Mouse (Mus musculus) neural tube, embryonic 15.5 days (tissue): ENCODE data around the gene 1700086D15Rik. TPM values are rescaled to one million over a fixed set of nuclear protein-coding genes. Genes with fewer than 3 reads are reported as not detected.

ENCODE experiments used
- ATAC-seq: fragments of 200-750 bp; cut with Nextera tagmentation; 2 replicates; pipeline ENCODE4 v1.8.0; 2017; ENCODE audit warnings: mild to moderate bottlenecking, moderate TSS enrichment, moderate library complexity; ENCODE audit not compliant: low FRiP score
- H3K27ac ChIP-seq: fragments of 300-500 bp; sonication (generic); replicated peaks from 2 replicates; pipeline ENCODE4 v1.5.1; 2015; ENCODE audit warnings: mild to moderate bottlenecking, inconsistent platforms
- H3K27me3 ChIP-seq: fragments of 300-500 bp; sonication (generic); replicated peaks from 2 replicates; pipeline ENCODE4 v1.6.1; 2015; ENCODE audit warnings: inconsistent platforms
- H3K36me3 ChIP-seq: fragments of 300-500 bp; sonication (generic); 2 replicates; pipeline ENCODE4 v1.6.1; 2015; ENCODE audit warnings: inconsistent platforms
- H3K4me1 ChIP-seq: fragments of 300-500 bp; sonication (generic); 2 replicates; pipeline ENCODE4 v1.6.1; 2015; ENCODE audit warnings: inconsistent platforms
- H3K4me2 ChIP-seq: fragments of 300-500 bp; sonication (generic); 2 replicates; pipeline ENCODE4 v1.6.1; 2015; ENCODE audit warnings: inconsistent platforms, mild to moderate bottlenecking, moderate library complexity
- H3K4me3 ChIP-seq: fragments of 300-500 bp; sonication (generic); replicated peaks from 2 replicates; pipeline ENCODE4 v1.5.1; 2015; ENCODE audit warnings: mild to moderate bottlenecking, inconsistent platforms
- H3K9ac ChIP-seq: fragments of 300-500 bp; sonication (generic); replicated peaks from 2 replicates; pipeline ENCODE4 v1.6.1; 2015; ENCODE audit warnings: mild to moderate bottlenecking, inconsistent platforms
- H3K9me3 ChIP-seq: fragments of 300-500 bp; sonication (generic); replicated peaks from 2 replicates; pipeline ENCODE4 v1.6.1; 2016; ENCODE audit warnings: inconsistent platforms
- WGBS: fragments of 180-500 bp; shearing (Covaris S2); methylation state at CpG from one replicate; pipeline ENCODE4 v1.1.7; 2015; ENCODE audit warnings: mixed read lengths; 5-methylcytosine and 5-hydroxymethylcytosine counted together
- polyA plus RNA-seq: library from polyadenylated mRNA; unstranded; fragments of >200 nt; fragmentation: Nextera tagmentation; extraction: Ambion mirVana; gene quantifications from 2 replicates; pipeline ENCODE4 v1.2.1, GENCODE M21; 2015

The 1700086D15Rik gene
- 0.14 and 0.22 TPM in 2 replicates for polyA plus RNA-seq

GRCm38 (mm10) chr11:65159791-65160190 is at the start of gene 1700086D15Rik:
TSS of gene 1700086D15Rik (minus strand) at chr11:65159891.
- 89% methylated on average over 5 of the region's 5 CpGs for WGBS
- ATAC-seq = no peak
- H3K4me2 ChIP-seq = peak within 1 kb of the TSS; percentile 86; the same call in 1 of the 2 replicates

GRCm38 (mm10) chr11:65209441-65209840 is 49.8 kb upstream of the 1700086D15Rik start:
- Histone ChIP-seq H3K9me3 (no peaks in the 10 kb centered on the region), H3K9ac (no peak overlapping the region), H3K27me3 (no peaks in the 10 kb centered on the region), H3K4me2 (no peak overlapping the region), H3K4me3 (no peak overlapping the region), H3K36me3 (no peaks in the 10 kb centered on the region), H3K27ac (no peak overlapping the region), H3K4me1 (no peaks in the 10 kb centered on the region)
- no peak for ATAC-seq
- 62% methylated on average over 6 of the region's 6 CpGs for WGBS

More at GRCm38 (mm10) chr11:65159791-65160190, at the start of gene 1700086D15Rik:
- H3K4me3 ChIP-seq = no peak within 1 kb of the TSS
- H3K4me1 ChIP-seq = peaks cover 24% of the 10 kb centered on the region
- H3K27me3 ChIP-seq = no peaks in the 10 kb centered on the region
- no peak within 1 kb of the TSS for H3K9ac ChIP-seq
- H3K36me3 ChIP-seq = no peaks in the 10 kb centered on the region
- H3K27ac ChIP-seq = no peak within 1 kb of the TSS
- H3K9me3 ChIP-seq = no peaks in the 10 kb centered on the region

GRCm38 (mm10) chr11:65205306-65205705 is 45.6 kb upstream of the 1700086D15Rik start:
- 58% methylated on average over 5 of the region's 5 CpGs for WGBS
- Histone ChIP-seq H3K27ac (no peak overlapping the region), H3K9me3 (no peaks in the 10 kb centered on the region), H3K27me3 (no peaks in the 10 kb centered on the region), H3K4me3 (no peak overlapping the region), H3K4me1 (no peaks in the 10 kb centered on the region), H3K9ac (no peak overlapping the region), H3K36me3 (no peaks in the 10 kb centered on the region), H3K4me2 (no peak overlapping the region)
- ATAC-seq = no peak

GRCm38 (mm10) chr11:65204651-65205050 is 45.0 kb upstream of the 1700086D15Rik start:
- H3K27ac ChIP-seq = no peak overlapping the region
- H3K27me3 ChIP-seq = no peaks in the 10 kb centered on the region
- 76% methylated on average over 13 of the region's 13 CpGs for WGBS
- no peaks in the 10 kb centered on the region for H3K36me3 ChIP-seq
- H3K4me3 ChIP-seq = no peak overlapping the region
- H3K9ac ChIP-seq = no peak overlapping the region
- ATAC-seq = no peak
- no peaks in the 10 kb centered on the region for H3K9me3 ChIP-seq
- H3K4me1 ChIP-seq = no peaks in the 10 kb centered on the region
- no peak overlapping the region for H3K4me2 ChIP-seq

GRCm38 (mm10) chr11:65203020-65203419 is 43.3 kb upstream of the 1700086D15Rik start:
- Histone ChIP-seq H3K4me2 (no peak overlapping the region), H3K36me3 (no peaks in the 10 kb centered on the region), H3K9me3 (no peaks in the 10 kb centered on the region), H3K4me1 (no peaks in the 10 kb centered on the region), H3K27ac (no peak overlapping the region), H3K27me3 (no peaks in the 10 kb centered on the region), H3K9ac (no peak overlapping the region), H3K4me3 (no peak overlapping the region)
- ATAC-seq = no peak
- WGBS = 79% methylated on average over 1 of the region's 1 CpGs

- Histone ChIP-seq H3K36me3 (no peaks in the 10 kb centered on the region), H3K4me2 (no peak overlapping the region), H3K4me1 (no peaks in the 10 kb centered on the region), H3K9ac (no peak overlapping the region), H3K9me3 (no peaks in the 10 kb centered on the region), H3K4me3 (no peak overlapping the region), H3K27me3 (no peaks in the 10 kb centered on the region), H3K27ac (no peak overlapping the region)
- ATAC-seq = no peak
- WGBS = 71% methylated on average over 5 of the region's 5 CpGs
Observed at GRCm38 (mm10) chr11:65202236-65202635, 42.5 kb upstream of the 1700086D15Rik start.

- Histone ChIP-seq H3K9ac (no peak overlapping the region), H3K4me3 (no peak overlapping the region), H3K27me3 (no peaks in the 10 kb centered on the region), H3K4me2 (no peak overlapping the region), H3K27ac (no peak overlapping the region), H3K9me3 (no peaks in the 10 kb centered on the region), H3K36me3 (no peaks in the 10 kb centered on the region), H3K4me1 (no peaks in the 10 kb centered on the region)
- WGBS = 82% methylated on average over 3 of the region's 3 CpGs
- no peak for ATAC-seq
Observed at GRCm38 (mm10) chr11:65198026-65198425, 38.3 kb upstream of the 1700086D15Rik start.

GRCm38 (mm10) chr11:65197280-65197679 is 37.6 kb upstream of the 1700086D15Rik start:
- Histone ChIP-seq H3K9ac (no peak overlapping the region), H3K27ac (no peak overlapping the region), H3K27me3 (no peaks in the 10 kb centered on the region), H3K4me3 (no peak overlapping the region), H3K9me3 (no peaks in the 10 kb centered on the region), H3K4me2 (no peak overlapping the region), H3K4me1 (no peaks in the 10 kb centered on the region), H3K36me3 (no peaks in the 10 kb centered on the region)
- peak; percentile 57; the same call in 1 of the 2 replicates for ATAC-seq
- 3% methylated on average over 3 of the region's 3 CpGs for WGBS

GRCm38 (mm10) chr11:65186974-65187373 is 27.3 kb upstream of the 1700086D15Rik start:
- H3K9me3 ChIP-seq = no peaks in the 10 kb centered on the region
- no peak overlapping the region for H3K9ac ChIP-seq
- no peak overlapping the region for H3K4me2 ChIP-seq
- no peak overlapping the region for H3K27ac ChIP-seq
- ATAC-seq = no peak
- no peak overlapping the region for H3K4me3 ChIP-seq
- H3K27me3 ChIP-seq = no peaks in the 10 kb centered on the region
- WGBS = 88% methylated on average over 12 of the region's 12 CpGs
- H3K4me1 ChIP-seq = no peaks in the 10 kb centered on the region
- no peaks in the 10 kb centered on the region for H3K36me3 ChIP-seq

- Histone ChIP-seq H3K4me1 (no peaks in the 10 kb centered on the region), H3K36me3 (no peaks in the 10 kb centered on the region), H3K27ac (no peak overlapping the region), H3K9me3 (no peaks in the 10 kb centered on the region), H3K4me3 (no peak overlapping the region), H3K9ac (no peak overlapping the region), H3K4me2 (no peak overlapping the region), H3K27me3 (no peaks in the 10 kb centered on the region)
- WGBS = 98% methylated on average over 1 of the region's 1 CpGs
- no peak for ATAC-seq
Observed at GRCm38 (mm10) chr11:65185114-65185513, 25.4 kb upstream of the 1700086D15Rik start.

GRCm38 (mm10) chr11:65170121-65170750 is 10.5 kb upstream of the 1700086D15Rik start:
- H3K9me3 ChIP-seq = no peaks in the 10 kb centered on the region
- H3K9ac ChIP-seq = no peak overlapping the region
- ATAC-seq = no peak
- no peaks in the 10 kb centered on the region for H3K36me3 ChIP-seq
- H3K27me3 ChIP-seq = no peaks in the 10 kb centered on the region
- WGBS = 84% methylated on average over 4 of the region's 4 CpGs
- H3K4me2 ChIP-seq = no peak overlapping the region
- no peak overlapping the region for H3K4me3 ChIP-seq
- H3K4me1 ChIP-seq = no peaks in the 10 kb centered on the region
- no peak overlapping the region for H3K27ac ChIP-seq

GRCm38 (mm10) chr11:65162767-65163120 is 3.1 kb upstream of the 1700086D15Rik start, which contains the start of gene Arhgap44:
TSS of gene Arhgap44 (minus strand) at chr11:65162961.
- ATAC-seq = peak; percentile 93
- Histone ChIP-seq H3K27me3 (no peaks in the 10 kb centered on the region), H3K27ac (peak within 1 kb of the TSS; percentile 82), H3K36me3 (no peaks in the 10 kb centered on the region), H3K4me1 (peaks cover 20% of the 10 kb centered on the region), H3K9me3 (no peaks in the 10 kb centered on the region), H3K4me2 (peak within 1 kb of the TSS; percentile 86), H3K9ac (peak within 1 kb of the TSS; percentile 87), H3K4me3 (peak within 1 kb of the TSS; percentile 71)
- under 1% methylated on average over 25 of the region's 27 CpGs for WGBS
